Mouse (Mus musculus) embryo, embryonic 11.5 days (tissue): ENCODE data around the gene Gm10662.
"Not testable (repeated sequence)": the region's sequence is repeated elsewhere in the genome, so short reads cannot be mapped to it uniquely, and the experiment has no call there.

Source experiments
- DNase-seq: peaks from one replicate; pipeline ENCODE4 v3.0.0-alpha.2; 2012; ENCODE audit warnings: low read depth, low spot score

The Gm10662 gene

DNA sequence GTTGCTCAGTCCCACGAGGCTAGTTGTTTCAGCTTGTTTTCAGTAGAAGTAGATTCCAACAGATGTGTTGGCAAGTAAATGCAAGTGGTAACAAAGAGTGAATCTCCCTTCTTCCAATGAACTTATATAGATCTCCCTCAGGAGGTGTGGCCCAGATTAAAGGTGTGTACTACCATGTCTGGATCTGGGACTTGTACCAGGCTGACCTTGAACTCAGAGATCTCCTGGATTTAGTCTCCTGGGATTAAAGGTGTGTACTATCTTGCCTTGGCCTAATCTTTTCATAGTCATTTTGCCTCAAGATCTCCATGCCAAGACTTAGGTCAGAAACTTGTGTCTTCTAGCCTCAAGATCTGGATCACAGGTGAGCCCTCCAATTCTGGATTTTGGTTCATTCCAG, at the start of gene Gm10662:
TSS of gene Gm10662 (minus strand) at position 101 of the 400 bp plus-strand sequence.
- not testable (repeated sequence) for DNase-seq

GRCm38 (mm10) chr7:23163505-23163904, 19.2 kb upstream of the Gm10662 start:
- DNase-seq = not testable (repeated sequence)
